Mouse (Mus musculus) MEL (cell line): ENCODE measurements at regions not wholly inside any gene's neighbourhood (a gene's known extent, or its start where the extent isn't known, plus 50 kb on each side); places are given as distances from the start of the nearest gene placed in this dataset.

Experiments used
- DNase-seq: peaks from one replicate; pipeline ENCODE4 v3.0.0; 2011; ENCODE audit warnings: low read depth, low spot score
- H3K27ac ChIP-seq: 2 replicates; pipeline ENCODE4 v1.5.1; 2012; ENCODE audit warnings: low read depth, mild to moderate bottlenecking, control low read depth, low read length, moderate library complexity; ENCODE audit not compliant: control insufficient read depth
- H3K27me3 ChIP-seq, 2 experiments: fragments of 150-350 bp in 1 of 2; sonication (generic) in 1 of 2; 2 replicates each; pipeline ENCODE4 v1.6.1; 2012; ENCODE audit warnings: low read length in 2 of 2, mild to moderate bottlenecking in 2 of 2, improper control_type of control experiment in 1 of 2, moderate library complexity in 1 of 2; ENCODE audit not compliant: insufficient read depth in 2 of 2, control insufficient read depth in 1 of 2
- H3K36me3 ChIP-seq, 2 experiments: 2 replicates each; pipeline ENCODE4 v1.6.1; 2012 to 2014; ENCODE audit warnings: low read length in 2 of 2, improper control_type of control experiment in 1 of 2, inconsistent platforms in 1 of 2, mild to moderate bottlenecking in 1 of 2; ENCODE audit not compliant: insufficient read depth in 2 of 2, control insufficient read depth in 1 of 2
- H3K4me1 ChIP-seq, 2 experiments: fragments of 150-350 bp in 1 of 2; sonication (generic) in 1 of 2; 2 replicates each; pipeline ENCODE4 v1.6.1; 2012; ENCODE audit warnings: low read length in 2 of 2, improper control_type of control experiment in 1 of 2, mild to moderate bottlenecking in 1 of 2; ENCODE audit not compliant: insufficient read depth in 2 of 2, control insufficient read depth in 1 of 2
- H3K4me3 ChIP-seq, 2 experiments: fragments of 150-350 bp in 1 of 2; sonication (generic) in 1 of 2; 2 replicates each; pipeline ENCODE4 v1.5.1; 2012; ENCODE audit warnings: low read depth in 2 of 2, low read length in 2 of 2, mild to moderate bottlenecking in 2 of 2, moderate library complexity in 2 of 2, control low read depth in 1 of 2, improper control_type of control experiment in 1 of 2; ENCODE audit not compliant: control insufficient read depth in 1 of 2, insufficient read depth in 1 of 2
- H3K79me2 ChIP-seq: 2 replicates; pipeline ENCODE4 v1.6.1; 2012; ENCODE audit warnings: mild to moderate bottlenecking, low read length, moderate library complexity; ENCODE audit not compliant: control insufficient read depth, poor library complexity, insufficient read depth
- H3K9ac ChIP-seq: 2 replicates; pipeline ENCODE4 v1.6.1; 2012; ENCODE audit warnings: low read depth, mild to moderate bottlenecking, control low read depth, low read length, moderate library complexity; ENCODE audit not compliant: control insufficient read depth, poor library complexity, severe bottlenecking
- H3K9me3 ChIP-seq: fragments of 150-350 bp; sonication (generic); replicated peaks from 2 replicates; pipeline ENCODE4 v1.6.1; 2012; ENCODE audit warnings: mild to moderate bottlenecking, low read length, improper control_type of control experiment, moderate library complexity; ENCODE audit not compliant: insufficient read depth
- E2F4 ChIP-seq: IDR thresholded peaks from 2 replicates; pipeline ENCODE4 v1.6.1; 2011; ENCODE audit warnings: low read depth, low read length, improper control_type of control experiment, borderline replicate concordance
- ELF1 ChIP-seq: IDR thresholded peaks from 2 replicates; pipeline ENCODE4 v1.6.1; 2014; ENCODE audit warnings: low read depth, mild to moderate bottlenecking, inconsistent platforms, low read length, improper control_type of control experiment, moderate library complexity
- EP300 ChIP-seq, 2 experiments: IDR thresholded peaks; 2 replicates each; pipeline ENCODE4 v1.6.1; 2011; ENCODE audit warnings: improper control_type of control experiment in 2 of 2, low read length in 2 of 2, low read depth in 1 of 2, mild to moderate bottlenecking in 1 of 2
- GATA1 ChIP-seq: IDR thresholded peaks from 2 replicates; pipeline ENCODE4 v1.6.1; 2011; ENCODE audit warnings: low read depth, low read length, improper control_type of control experiment
- HCFC1 ChIP-seq: IDR thresholded peaks from 2 replicates; pipeline ENCODE4 v1.6.1; 2012; ENCODE audit warnings: low read depth, mild to moderate bottlenecking, inconsistent platforms, low read length, improper control_type of control experiment, moderate library complexity
- KAT2A ChIP-seq: conservative IDR thresholded peaks from 2 replicates; pipeline ENCODE4 v1.6.1; 2012; ENCODE audit warnings: low read depth, low read length, improper control_type of control experiment, inconsistent platforms
- MAFK ChIP-seq: IDR thresholded peaks from 2 replicates; pipeline ENCODE4 v1.6.1; 2011; ENCODE audit warnings: low read depth, mild to moderate bottlenecking, low read length, improper control_type of control experiment, borderline replicate concordance
- MAX ChIP-seq: IDR thresholded peaks from 2 replicates; pipeline ENCODE4 v1.6.1; 2011; ENCODE audit warnings: low read length, improper control_type of control experiment
- MAZ ChIP-seq: IDR thresholded peaks from 2 replicates; pipeline ENCODE4 v1.6.1; 2012; ENCODE audit warnings: low read depth, mild to moderate bottlenecking, inconsistent platforms, low read length, improper control_type of control experiment
- MEF2A ChIP-seq: IDR thresholded peaks from 2 replicates; pipeline ENCODE4 v1.6.1; 2014; ENCODE audit warnings: low read depth, mild to moderate bottlenecking, inconsistent platforms, low read length, improper control_type of control experiment; ENCODE audit not compliant: poor library complexity, insufficient replicate concordance, severe bottlenecking; ENCODE audit errors: extremely low read depth
- NRF1 ChIP-seq: IDR thresholded peaks from 2 replicates; pipeline ENCODE4 v1.6.1; 2014; ENCODE audit warnings: low read depth, mild to moderate bottlenecking, inconsistent platforms, low read length, improper control_type of control experiment, moderate library complexity; ENCODE audit not compliant: poor library complexity, insufficient read depth, severe bottlenecking
- POLR2A ChIP-seq, 2 experiments: IDR thresholded peaks; 2 replicates each; pipeline ENCODE4 v1.6.1; 2011 to 2012; ENCODE audit warnings: low read length in 2 of 2, mild to moderate bottlenecking in 2 of 2, control low read depth in 1 of 2, improper control_type of control experiment in 1 of 2, low read depth in 1 of 2, moderate library complexity in 1 of 2; ENCODE audit not compliant: control insufficient read depth in 1 of 2, insufficient read depth in 1 of 2, poor library complexity in 1 of 2
- POLR2AphosphoS2 ChIP-seq: IDR thresholded peaks from 2 replicates; pipeline ENCODE4 v1.6.1; 2011; ENCODE audit warnings: low read length, improper control_type of control experiment
- RCOR1 ChIP-seq: IDR thresholded peaks from 2 replicates; pipeline ENCODE4 v1.6.1; 2012; ENCODE audit warnings: low read depth, mild to moderate bottlenecking, inconsistent platforms, low read length, improper control_type of control experiment
- SMC3 ChIP-seq: IDR thresholded peaks from 2 replicates; pipeline ENCODE4 v1.6.1; 2011; ENCODE audit warnings: low read depth, low read length, improper control_type of control experiment
- TAL1 ChIP-seq: IDR thresholded peaks from 2 replicates; pipeline ENCODE4 v1.6.1; 2012; ENCODE audit warnings: mild to moderate bottlenecking, inconsistent platforms, low read length, moderate library complexity, mixed read lengths
- UBTF ChIP-seq: IDR thresholded peaks from 2 replicates; pipeline ENCODE4 v1.6.1; 2012; ENCODE audit warnings: low read depth, mild to moderate bottlenecking, inconsistent platforms, low read length, improper control_type of control experiment, moderate library complexity, borderline replicate concordance; ENCODE audit not compliant: insufficient read depth
- ZC3H11A ChIP-seq: IDR thresholded peaks from 2 replicates; pipeline ENCODE4 v1.6.1; 2012; ENCODE audit warnings: low read depth, mild to moderate bottlenecking, inconsistent platforms, low read length, improper control_type of control experiment
- ZKSCAN1 ChIP-seq: IDR thresholded peaks from 2 replicates; pipeline ENCODE4 v1.6.1; 2012; ENCODE audit warnings: low read depth, mild to moderate bottlenecking, inconsistent platforms, low read length, improper control_type of control experiment, moderate library complexity
- ZNF384 ChIP-seq: IDR thresholded peaks from 2 replicates; pipeline ENCODE4 v1.6.1; 2012; ENCODE audit warnings: low read depth, mild to moderate bottlenecking, inconsistent platforms, low read length, improper control_type of control experiment

DNA sequence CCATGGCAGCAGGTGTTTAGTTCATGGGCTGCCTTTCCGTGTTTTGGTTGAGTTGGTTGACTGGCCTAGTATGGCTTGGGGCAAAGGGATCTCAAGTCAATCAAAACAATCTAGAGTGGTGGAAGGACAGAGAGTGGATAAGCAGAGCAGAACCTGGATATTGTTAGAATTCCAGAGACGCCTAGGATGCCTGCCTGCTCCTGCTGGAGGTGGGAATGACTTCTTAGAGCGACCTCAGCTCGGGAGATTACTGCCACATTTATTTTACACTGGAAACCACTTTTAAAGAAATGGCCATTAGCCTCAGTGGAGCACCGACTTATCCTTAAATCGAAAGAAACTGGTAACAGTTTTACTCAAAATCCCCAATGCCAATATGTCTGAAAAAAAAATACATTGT lies 83.1 kb downstream of the Rnd3 start:
- no peak overlapping the region for H3K4me3 ChIP-seq
- H3K79me2 ChIP-seq: no peaks in the 10 kb centered on the region
- TF ChIP-seq UBTF: no peak
- TF ChIP-seq ZC3H11A: no peak
- TF ChIP-seq GATA1: no peak
- no peak for TF ChIP-seq HCFC1
- no peak for TF ChIP-seq TAL1
- no peak for TF ChIP-seq MAFK
- no peak for TF ChIP-seq POLR2A (IDR thresholded peaks at IDR 0.05; ENCODE audit: control insufficient read depth in 1 of 2, insufficient read depth in 1 of 2, low read depth in 1 of 2, low read length in 2 of 2, poor library complexity in 1 of 2)
- H3K27ac ChIP-seq: no peak overlapping the region
- no peak overlapping the region for H3K9ac ChIP-seq
- DNase-seq: no peak
- H3K4me1 ChIP-seq: no peaks in the 10 kb centered on the region
- no peaks in the 10 kb centered on the region for H3K27me3 ChIP-seq
- H3K9me3 ChIP-seq: no peaks in the 10 kb centered on the region
- H3K36me3 ChIP-seq: no peaks in the 10 kb centered on the region

DNA sequence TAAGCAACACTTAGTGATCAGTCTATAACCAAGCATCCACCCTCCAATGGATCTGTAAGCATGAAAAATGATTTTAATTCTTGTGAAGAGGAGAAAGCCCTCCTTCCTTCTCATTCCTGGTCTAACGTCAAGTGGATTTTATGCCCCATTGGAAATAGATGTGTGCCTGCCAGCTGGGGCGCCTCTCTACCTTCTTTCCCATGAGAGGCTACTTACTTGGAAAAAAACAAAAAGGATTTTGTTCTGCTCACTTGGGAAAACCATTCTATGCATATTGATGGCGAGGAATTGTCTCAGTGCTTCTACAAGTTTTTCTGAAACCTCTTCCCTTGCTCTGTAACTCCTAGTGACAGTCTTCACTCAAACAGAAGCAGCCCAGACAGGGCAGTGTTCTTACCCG lies 84.1 kb downstream of the Rnd3 start:
- DNase-seq: no peak
- TF ChIP-seq POLR2A (IDR thresholded peaks at IDR 0.05; ENCODE audit: control insufficient read depth in 1 of 2, insufficient read depth in 1 of 2, low read depth in 1 of 2, low read length in 2 of 2, poor library complexity in 1 of 2) (no peak), RCOR1 (no peak), MAX (no peak), NRF1 (no peak), ELF1 (no peak), E2F4 (no peak), MEF2A (no peak), MAZ (no peak), KAT2A (no peak), ZNF384 (no peak), GATA1 (no peak), SMC3 (no peak), ZKSCAN1 (no peak), POLR2AphosphoS2 (no peak), EP300 (IDR thresholded peaks at IDR 0.05; ENCODE audit: low read depth in 1 of 2, low read length in 2 of 2) (no peak), MAFK (no peak)

More for the DNA sequence above, 84.1 kb downstream of the Rnd3 start:
- Histone ChIP-seq H3K4me3 (no peak overlapping the region), H3K9me3 (no peaks in the 10 kb centered on the region), H3K79me2 (no peaks in the 10 kb centered on the region), H3K9ac (no peak overlapping the region), H3K4me1 (no peaks in the 10 kb centered on the region), H3K27me3 (no peaks in the 10 kb centered on the region), H3K36me3 (no peaks in the 10 kb centered on the region), H3K27ac (no peak overlapping the region)
